Mouse (Mus musculus) megakaryocyte, adult 5-6 weeks (primary cell): Measurements from ENCODE around the gene C730034F03Rik. TPM values are rescaled to one million over a fixed set of nuclear protein-coding genes. Genes with fewer than 3 reads are reported as not detected.
A peak's percentile ranks its signal among the peaks of the same experiment; 100 is the strongest.

ENCODE experiments used
- ATAC-seq: 2 replicates; pipeline ENCODE4 v1.8.0; 2016; ENCODE audit warnings: mild to moderate bottlenecking, inconsistent platforms; ENCODE audit not compliant: poor library complexity, severe bottlenecking
- total RNA-seq, 2 experiments: library from RNA; stranded (forward) in 1 of 2; stranded (reverse) in 1 of 2; fragments of 153-499, 151-499 nt in 1 of 2; fragments of 221-1000, 200-1000 nt in 1 of 2; gene quantifications; 2 replicates each; pipeline versions ENCODE4 v1.2.3 to v1.2.4; 2015 to 2017

C730034F03Rik gene
- total RNA-seq, 2 experiments from 2014 or later: 1.8 to 7.6 TPM

- no peak for ATAC-seq
Measured at GRCm38 (mm10) chr15:89431271-89431670, 1.9 kb downstream of the C730034F03Rik start.

- no peak for ATAC-seq
Measured at GRCm38 (mm10) chr15:89431806-89432205, 2.4 kb downstream of the C730034F03Rik start.

DNA sequence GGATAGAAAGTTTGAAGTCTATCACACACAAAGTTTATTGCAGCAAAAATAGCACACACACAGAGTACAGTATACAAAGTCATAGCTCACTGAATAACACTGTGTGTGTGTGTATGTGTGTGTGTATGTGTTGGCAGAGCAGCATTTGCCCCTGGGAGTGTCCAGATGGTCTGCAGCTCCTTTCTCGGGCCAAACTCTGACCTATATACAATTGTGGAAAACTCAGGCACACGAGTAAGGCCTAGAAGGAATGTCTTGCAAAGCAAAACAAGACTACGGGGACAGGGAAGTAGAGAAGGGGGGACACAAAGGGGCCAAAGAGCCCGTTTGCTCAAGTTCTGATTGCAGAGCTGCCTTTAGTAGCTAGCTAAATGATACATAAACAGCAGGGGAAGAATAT lies 3.6 kb downstream of the C730034F03Rik start:
- no peak for ATAC-seq

DNA sequence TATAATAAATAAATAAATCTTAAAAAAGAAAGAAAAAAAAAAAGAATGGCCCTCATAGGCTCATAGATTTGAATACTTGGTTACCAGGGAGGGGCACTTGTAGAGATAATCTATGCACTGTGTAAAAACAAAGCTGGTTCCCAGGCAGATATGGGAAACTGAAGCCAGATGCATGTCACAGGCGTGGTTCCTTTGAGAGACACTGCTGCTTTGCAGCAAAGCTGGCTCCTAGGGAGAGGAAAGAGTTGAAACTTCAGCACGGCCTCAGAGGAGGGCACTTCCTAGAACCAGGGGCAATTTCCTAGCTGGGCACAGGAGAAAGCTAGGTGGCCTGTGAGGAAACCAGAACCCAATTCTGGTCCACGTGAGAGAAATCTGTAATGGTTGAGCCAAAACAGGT lies 4.7 kb downstream of the C730034F03Rik start:
- no peak for ATAC-seq

DNA sequence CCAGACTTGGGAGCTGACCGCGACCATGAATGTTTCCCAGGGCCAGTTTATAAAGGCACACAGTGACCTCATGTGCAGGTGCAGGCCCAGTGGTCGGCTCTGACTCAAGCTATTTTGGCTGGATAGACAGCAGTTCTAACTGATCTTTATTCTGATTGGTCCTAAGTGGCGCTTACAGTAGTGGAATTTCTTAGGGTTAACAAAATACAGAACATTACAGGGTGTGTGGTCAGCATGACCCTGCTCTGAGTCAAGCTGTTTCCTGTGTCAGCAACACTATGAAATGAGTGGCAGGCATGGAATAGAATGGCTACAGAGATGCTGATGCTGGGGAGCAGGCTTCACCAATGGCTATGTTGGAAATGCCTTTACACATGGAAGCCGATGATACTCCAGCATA lies 6.5 kb downstream of the C730034F03Rik start:
- no peak for ATAC-seq

DNA sequence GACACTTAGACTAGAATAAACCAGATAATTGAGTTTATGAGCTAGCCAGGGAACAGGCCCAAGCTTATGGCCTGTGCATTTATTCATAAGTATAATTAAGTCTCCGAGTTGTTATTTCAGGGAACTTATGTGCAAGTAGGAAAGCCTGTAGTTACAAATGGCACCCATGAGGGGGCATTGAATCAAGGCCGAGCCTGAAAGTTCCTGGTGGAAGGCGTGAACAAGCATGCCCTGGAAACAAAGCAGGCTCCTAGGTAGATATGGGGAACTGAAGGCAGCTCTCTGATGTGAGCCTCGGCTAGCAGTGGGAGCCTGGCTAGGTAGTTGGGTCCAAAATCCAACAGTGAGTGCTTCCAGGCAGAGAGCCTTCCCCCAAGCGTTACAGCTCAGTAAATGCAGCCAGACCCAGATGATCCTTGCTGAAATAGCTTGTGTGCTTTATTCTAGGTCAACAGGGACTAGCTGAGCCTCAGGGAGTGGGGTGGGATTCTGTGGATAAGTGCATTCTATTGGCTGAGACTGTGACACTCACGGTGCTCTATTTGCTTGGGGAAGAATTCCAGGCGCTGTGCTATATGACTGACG lies 13.2 kb downstream of the C730034F03Rik start:
- ATAC-seq: no peak

DNA sequence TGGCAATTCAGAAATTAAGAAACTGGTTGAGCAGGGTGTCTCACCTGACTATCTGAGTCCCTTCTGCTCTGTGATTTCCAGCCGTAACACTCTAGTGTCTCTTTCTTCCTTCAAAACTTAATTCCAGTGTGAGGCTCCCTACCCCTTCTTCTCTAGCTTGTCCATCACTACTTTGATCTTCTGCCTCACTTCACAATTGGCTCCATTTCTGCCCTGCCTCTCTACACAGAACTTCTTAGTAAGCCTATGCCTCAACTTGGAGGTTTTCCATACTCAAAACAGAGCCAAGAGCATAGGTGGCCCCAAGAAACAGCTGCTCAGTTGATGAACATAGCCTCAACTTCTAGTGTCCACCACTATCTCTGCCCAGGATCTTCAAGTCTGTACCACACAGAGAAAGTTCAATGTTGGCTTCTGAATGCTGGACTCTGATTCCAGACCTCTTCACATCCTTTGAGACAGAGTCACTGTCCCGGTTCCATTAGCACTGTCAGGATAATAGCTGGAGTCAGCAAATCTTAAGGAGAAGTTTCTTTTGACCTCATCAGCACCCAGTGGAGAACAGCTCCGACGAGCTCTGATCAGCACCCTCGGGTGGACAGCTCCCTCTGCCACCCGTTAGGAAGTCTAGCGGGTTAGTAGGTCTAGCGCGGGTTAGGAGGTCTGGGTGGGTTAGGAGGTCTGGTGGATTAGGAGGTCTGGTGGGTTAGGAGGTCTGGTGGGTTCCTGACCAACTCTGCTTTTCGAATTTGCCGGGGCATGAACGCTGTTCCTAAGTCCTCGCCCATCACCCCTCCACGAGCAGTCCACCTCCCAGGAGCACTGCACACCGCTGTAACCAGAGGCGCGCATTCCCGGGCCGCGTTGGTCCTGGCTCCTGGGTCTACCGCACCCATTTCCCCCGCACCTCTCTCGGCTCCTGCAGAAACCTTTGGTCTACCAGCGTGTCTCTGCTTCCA lies 23.8 kb downstream of the C730034F03Rik start:
- ATAC-seq: peak; percentile 72

GRCm38 (mm10) chr15:89453865-89454478 lies 24.6 kb downstream of the C730034F03Rik start, which contains the start of gene Mapk8ip2:
Gene Mapk8ip2, plus strand, starts transcription at chr15:89453913.
- no peak for ATAC-seq

- no peak for ATAC-seq
Measured at GRCm38 (mm10) chr15:89454857-89455256, 25.5 kb downstream of the C730034F03Rik start.

DNA sequence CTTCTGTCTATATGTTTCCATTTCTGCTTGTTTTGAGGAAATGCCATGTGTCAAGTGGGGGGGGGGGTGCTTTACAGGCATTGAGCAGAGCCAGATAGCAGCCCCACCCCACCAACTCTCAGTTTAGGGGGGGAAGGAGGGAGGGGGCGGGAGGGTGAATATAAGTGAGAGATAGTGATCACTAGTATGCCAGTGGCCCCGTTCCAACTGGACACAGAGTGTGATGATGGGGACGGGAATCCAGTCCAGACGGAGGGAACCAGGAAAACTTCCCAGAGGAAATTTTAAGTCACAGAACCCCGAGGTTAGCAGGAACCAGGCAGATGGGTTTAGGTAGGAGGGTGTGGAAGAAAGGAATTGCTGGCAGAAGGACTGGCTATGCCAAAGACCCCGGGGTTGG lies 26.3 kb downstream of the C730034F03Rik start:
- no peak for ATAC-seq

- ATAC-seq: peak; percentile 66
Measured at GRCm38 (mm10) chr15:89458942-89459341, 29.6 kb downstream of the C730034F03Rik start.

DNA sequence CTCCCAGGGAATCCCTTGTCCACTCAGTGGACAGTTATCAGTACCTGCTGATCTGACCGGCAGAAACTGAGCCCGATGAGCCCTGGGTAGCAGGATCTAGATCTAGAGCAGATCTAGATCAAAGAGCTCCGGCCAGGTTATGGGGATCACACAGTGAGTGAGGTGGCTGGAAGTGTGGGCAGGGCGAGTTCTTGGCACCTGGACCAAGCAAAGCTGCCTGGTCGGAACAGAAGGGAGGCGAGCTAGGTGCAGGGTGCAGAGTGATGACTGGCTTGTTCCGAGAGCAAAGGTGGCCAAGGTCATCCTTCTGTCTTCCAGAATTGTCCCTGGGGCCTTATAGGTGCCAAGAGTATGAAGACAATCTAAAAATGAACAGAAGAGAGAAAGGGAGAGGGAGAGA lies 30.4 kb downstream of the C730034F03Rik start:
- ATAC-seq: no peak

DNA sequence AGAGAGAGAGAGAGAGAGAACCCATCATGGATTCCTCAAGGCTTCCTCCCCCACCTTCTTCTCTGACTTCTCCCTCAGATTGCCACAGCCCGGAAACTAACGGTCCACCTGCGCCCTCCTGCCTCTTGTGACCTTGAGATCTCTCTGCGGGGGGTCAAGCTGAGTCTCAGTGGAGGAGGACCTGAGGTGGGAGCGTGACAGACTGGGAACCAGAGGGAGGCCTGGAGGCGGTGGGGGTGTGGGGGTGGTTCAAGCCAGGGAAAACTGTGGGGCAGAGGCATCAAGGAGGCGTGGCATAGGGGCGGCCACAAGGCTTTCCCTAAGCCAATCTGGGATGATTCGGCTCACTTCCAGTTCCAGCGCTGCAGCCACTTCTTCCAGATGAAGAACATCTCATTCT lies 30.9 kb downstream of the C730034F03Rik start:
- ATAC-seq: no peak

- no peak for ATAC-seq
Measured at GRCm38 (mm10) chr15:89461321-89461720, 31.9 kb downstream of the C730034F03Rik start.

GRCm38 (mm10) chr15:89462176-89462575 lies 32.8 kb downstream of the C730034F03Rik start:
- ATAC-seq: no peak

DNA sequence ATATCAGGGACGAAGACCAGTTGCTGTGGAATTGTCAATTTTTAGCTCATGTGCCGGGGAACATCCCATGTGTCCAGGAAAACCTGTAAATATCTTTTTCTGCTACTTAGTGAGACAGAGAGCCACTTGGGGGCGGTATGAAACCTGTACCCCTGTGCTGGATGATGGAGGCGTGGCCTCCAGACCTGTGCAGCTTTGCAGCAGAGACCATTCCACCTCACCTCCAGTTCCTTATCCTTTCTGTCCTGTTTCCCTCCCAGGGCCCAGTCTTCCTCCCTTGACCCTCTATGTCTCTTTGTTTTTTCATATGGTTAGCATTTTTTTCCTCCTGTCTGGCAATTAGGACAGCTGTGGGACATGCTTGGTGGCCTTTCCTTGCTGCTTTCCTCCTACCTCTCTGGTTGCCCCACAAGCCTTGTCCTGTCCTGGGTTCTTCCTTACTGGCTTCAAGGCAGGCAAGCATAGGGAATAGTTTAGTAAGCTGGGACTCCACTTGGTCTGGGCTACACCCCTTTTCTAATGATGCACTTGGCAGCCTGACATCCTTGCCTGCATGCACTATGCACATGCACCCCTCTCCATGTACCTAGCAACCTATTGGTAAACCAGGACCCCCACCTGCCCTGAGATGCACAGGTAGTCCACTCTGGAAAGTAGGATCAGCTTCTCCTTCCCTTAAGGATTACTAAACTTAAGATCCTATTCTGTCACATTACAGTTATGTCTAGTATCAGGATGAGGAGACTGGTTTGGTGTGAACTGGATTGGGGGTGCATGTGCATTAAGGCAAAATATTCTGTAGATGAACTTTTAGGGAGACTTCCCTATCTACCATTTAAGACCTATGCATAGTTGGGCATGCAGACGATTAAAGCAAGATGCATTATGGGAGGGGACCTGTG lies 34.2 kb downstream of the C730034F03Rik start:
- no peak for ATAC-seq

GRCm38 (mm10) chr15:89465052-89465451 lies 35.7 kb downstream of the C730034F03Rik start:
- ATAC-seq: no peak

GRCm38 (mm10) chr15:89468577-89468976 lies 39.2 kb downstream of the C730034F03Rik start:
- peak; percentile 63 for ATAC-seq

GRCm38 (mm10) chr15:89471476-89471875 lies 42.1 kb downstream of the C730034F03Rik start:
- ATAC-seq: no peak

- no peak for ATAC-seq
Measured at GRCm38 (mm10) chr15:89473370-89473769, 44.0 kb downstream of the C730034F03Rik start.

GRCm38 (mm10) chr15:89473921-89474320 lies 44.5 kb downstream of the C730034F03Rik start:
- no peak for ATAC-seq
